Mouse (Mus musculus) mature B cell (primary cell): ENCODE measurements around the gene Smc6.

Source experiments
- in situ Hi-C: fragments of 300-500 bp; cut with MboI; formaldehyde crosslinking; loops from 2 replicates; pipeline ENCODE4 v1.14.3; 2019

Gene Smc6

DNA sequence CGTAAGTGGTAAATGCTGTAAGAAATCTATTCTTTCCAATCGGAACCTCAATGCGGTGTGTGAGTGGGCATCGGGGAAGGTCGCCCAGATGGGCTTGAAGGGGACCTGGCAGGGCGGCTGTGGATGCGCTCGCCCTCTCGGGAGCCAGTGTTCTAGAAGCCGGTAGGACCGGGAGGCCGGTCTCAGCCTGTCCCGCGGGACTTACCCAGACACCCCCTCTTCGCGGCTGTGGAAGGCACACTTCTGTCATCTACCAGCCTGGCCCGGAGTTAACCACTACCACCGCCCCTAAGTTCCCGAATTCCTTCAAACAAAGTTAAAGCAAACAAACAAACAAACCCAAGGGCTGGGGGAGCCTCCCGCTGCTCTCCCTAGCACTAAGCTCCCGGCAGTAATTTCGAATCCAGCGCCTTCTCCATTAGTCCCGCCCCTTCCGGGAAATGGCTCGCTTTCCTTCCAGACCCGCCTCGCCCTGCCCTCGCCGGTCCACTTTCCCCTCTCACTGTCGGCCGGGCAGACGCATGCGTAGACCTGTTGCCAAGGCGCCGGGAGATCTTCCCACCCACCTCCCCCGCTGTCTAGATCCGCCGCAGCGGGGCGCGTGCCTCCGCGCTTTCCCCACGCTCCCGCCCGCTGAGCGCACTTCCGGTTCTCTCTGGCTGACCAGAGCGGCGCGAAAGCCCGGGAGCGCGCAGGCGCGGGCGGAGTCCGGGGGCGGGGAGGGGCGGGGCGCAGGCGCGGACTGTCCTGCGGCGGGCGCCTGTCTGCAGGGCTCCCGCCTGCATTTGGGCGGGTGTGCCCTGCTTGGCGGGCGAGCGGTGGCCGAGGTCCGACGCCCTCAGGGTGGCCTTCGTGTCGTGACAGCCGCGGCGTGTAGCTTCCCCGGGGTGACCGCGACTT, at the start of gene Smc6, which contains the start of gene Gen1:
TSS of gene Smc6 (plus strand) at position 505 of the 900 bp plus-strand sequence.
TSS of gene Gen1 (minus strand) at position 420 of the 900 bp plus-strand sequence.
- in situ Hi-C loops, result no loop called here

GRCm38 (mm10) chr12:11216454-11216853, 49.2 kb upstream of the Smc6 start:
- in situ Hi-C loops, result no loop called here

DNA sequence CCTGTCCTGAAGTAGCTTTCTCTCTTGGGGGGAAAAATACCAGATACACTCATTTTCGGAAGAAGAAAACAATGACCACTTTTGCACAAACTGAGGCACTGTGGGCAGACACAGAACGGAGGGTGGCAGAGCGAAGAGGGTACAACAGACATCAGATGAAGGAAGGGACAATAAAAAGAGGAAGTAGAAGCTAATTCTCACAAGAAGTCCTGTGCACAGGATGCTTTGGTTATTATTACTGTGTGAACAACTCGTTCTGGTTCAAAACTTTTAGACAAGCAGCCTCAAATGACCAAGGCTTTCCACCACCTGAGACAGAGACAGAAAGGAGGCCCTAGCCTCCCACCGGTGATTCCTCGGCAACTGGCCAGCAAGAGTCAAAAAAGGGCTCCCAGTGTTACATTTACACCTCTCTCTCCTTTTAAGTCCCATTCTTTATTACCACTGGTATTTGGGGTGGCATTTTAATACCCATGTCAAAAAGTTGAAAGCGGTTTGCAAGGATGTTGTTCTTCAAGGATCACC, 47.9 kb upstream of the Smc6 start:
- in situ Hi-C loops, result no loop called here

DNA sequence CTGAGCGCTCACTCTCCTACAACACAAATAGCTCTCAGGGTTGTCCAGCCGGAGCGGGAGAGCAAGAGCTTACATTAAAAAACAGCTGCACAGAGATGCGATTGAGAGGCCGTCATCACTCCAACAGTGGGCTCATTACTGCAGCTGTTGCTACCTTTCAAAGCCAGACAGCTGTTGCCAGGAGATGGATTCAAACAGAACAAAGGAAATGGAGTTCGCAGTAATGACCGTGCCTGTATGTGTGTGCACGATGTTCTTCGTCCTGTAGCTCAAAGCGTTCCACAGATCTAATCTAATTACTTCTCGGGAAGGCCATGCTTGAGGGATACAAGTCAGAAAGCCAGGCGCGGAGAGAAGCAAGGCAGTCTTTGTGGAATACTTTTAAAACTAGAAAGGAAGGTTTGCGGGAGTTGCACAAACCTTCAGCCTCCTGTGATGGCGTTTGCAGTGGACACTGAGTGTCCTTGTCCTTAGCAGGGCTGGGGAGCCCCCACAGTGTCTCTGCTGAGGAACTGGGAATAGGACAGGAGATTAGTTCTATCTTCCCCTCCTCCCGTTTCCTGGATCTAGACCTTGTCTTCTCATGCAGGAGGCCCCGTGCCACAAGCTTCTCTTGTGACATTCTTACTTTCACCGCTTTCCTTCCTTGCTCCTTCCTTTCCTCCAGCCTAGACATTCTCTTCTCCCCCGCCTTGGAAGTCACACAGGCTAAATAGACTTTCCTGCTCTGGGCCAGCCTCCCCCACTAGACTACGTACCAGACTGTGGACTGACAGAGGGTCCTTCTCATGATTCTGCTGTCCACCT, 44.0 kb upstream of the Smc6 start:
- in situ Hi-C loops, result no loop called here

DNA sequence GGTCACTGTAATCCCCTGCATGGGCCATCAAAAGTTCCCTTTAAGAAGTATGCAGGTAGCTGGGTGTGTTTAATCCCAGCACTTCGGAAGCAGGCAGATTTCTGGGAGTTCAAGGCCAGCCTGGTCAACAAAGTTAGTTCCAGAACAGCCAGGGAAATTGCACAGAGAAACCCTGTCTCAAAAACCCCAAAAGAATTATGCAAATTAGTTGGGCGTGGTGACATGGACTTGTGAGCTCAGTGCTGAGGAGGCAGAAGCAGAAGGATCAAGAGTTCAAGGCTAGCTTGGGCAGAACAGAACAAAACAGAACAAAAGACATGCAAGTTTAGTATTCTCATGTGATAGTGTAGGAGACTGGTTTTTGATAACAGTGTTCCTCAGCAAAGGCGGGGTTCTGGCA, 43.1 kb upstream of the Smc6 start:
- in situ Hi-C loops, result no loop called here

DNA sequence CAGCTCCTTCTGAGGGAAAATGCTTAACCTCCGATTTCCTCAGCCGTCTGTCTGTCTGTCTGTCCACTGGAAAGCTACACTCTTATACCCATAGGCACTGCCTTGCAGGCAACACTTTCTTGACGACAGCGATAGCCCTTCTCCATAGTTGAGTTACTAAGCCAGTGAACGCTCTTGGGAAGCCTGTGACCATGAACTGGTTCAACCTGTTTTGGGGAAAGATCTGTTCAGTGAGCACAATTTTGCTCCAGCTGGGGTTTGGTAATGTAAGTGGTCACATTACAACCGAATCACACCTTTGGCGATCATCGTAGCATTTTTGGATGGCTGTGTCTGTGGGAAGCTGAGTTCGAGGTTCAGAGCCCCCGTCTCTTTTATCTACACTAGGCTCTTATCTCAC, 42.6 kb upstream of the Smc6 start:
- in situ Hi-C loops, result no loop called here

- in situ Hi-C loops, result no loop called here
Measured at GRCm38 (mm10) chr12:11224722-11225121, 41.0 kb upstream of the Smc6 start.

GRCm38 (mm10) chr12:11226123-11226522, 39.6 kb upstream of the Smc6 start:
- in situ Hi-C loops, result no loop called here

GRCm38 (mm10) chr12:11226529-11227268, 39.0 kb upstream of the Smc6 start:
- in situ Hi-C loops, result no loop called here

- in situ Hi-C loops, result no loop called here
Measured at GRCm38 (mm10) chr12:11230267-11230666, 35.4 kb upstream of the Smc6 start.

GRCm38 (mm10) chr12:11235996-11236395, 29.7 kb upstream of the Smc6 start:
- in situ Hi-C loops, result no loop called here

- in situ Hi-C loops, result no loop called here
Measured at GRCm38 (mm10) chr12:11247460-11247859, 18.2 kb upstream of the Smc6 start.

GRCm38 (mm10) chr12:11250322-11250721, 15.4 kb upstream of the Smc6 start:
- in situ Hi-C loops, result no loop called here

GRCm38 (mm10) chr12:11264895-11265294, 791 bp upstream of the Smc6 start:
- in situ Hi-C loops, result no loop called here

GRCm38 (mm10) chr12:11266282-11266985, 748 bp downstream of the Smc6 start:
- in situ Hi-C loops, result no loop called here

DNA sequence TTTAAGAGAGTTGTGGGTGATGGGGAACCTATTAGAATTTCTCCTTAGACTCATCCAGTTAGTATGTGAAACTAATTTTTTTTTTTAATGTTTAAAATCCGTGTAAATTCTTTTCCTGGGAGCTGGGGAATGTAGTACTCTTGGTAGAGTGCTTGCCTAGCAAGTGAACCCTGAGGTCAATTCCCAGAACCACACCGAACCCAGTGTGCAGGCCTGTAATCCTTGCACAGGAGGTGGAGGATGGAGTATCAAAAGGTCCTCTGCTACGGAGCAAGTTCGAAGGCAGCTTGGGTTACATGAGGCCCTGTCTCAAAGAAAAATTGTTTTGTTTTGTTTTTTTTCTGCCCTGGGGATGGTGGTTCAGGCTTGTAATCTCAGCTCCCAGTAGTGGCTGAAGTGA, 1.3 kb downstream of the Smc6 start:
- in situ Hi-C loops, result no loop called here

- in situ Hi-C loops, result no loop called here
Measured at GRCm38 (mm10) chr12:11272568-11272967, 6.9 kb downstream of the Smc6 start.

DNA sequence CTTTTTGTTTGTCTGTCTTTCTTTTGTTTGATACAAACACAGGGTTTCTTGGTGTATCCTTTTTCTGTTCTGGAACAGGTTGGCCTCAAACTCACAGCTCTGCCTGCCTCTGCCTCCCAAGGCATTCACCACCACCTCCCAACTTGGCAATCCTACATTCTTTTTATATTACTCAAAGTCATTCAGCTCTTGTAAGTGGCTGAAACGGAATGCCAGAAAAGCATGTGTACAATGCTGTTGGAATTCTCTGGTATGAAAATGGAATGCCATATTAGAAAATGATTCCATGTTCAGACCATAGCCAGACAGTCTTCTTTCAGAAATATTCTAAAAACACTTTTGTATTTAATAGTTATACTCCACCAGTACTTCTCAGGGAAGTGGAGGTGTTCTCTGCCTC, 7.5 kb downstream of the Smc6 start:
- in situ Hi-C loops, result no loop called here

DNA sequence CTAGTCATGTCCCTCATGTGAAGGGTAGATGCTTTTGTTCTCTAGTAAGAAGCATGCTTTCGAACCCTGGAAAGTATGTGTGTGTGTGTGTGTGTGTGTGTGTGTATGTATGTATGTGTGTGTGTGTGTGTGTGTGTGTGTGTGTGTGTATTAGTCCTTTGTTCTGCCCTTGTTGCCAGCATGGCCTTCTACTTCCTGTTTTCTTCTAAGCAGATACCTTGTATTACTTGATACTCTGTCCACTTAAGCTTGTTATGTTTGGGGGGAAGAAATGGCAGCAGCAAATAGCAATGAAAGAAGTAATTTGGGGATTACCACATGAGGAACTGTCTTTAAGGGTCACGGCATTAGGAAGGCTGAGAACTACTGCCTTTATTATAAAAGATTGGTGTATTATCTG, 10.9 kb downstream of the Smc6 start:
- in situ Hi-C loops, result no loop called here

- in situ Hi-C loops, result no loop called here
Measured at GRCm38 (mm10) chr12:11277207-11277606, 11.5 kb downstream of the Smc6 start.

DNA sequence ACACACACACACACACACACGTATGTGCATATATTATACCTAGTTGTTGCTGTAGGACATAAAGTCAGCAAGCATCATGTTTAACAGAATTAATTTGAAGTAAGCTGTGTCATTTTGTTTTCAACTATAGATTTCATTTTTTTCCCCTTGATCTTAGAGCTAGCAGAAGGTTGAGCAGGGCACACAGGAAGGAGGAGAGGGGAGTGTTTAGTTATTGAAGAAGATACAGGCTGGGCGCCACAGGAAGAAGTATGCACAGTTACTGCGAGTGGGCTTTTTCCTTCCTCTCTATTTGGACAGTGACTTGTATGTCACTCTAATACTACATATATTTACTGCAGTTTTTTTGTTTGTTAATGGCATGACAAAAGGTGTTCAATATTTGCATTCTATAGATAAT, 14.2 kb downstream of the Smc6 start:
- in situ Hi-C loops, result no loop called here
